Mouse (Mus musculus) ES-E14 (cell line): ENCODE measurements around the gene Olfr180. TPM values are rescaled to one million over a fixed set of nuclear protein-coding genes. Genes with fewer than 3 reads are reported as not detected.

Experiments used
- DNase-seq: peaks from one replicate; pipeline ENCODE4 v3.0.0-alpha.2; 2013; ENCODE audit warnings: low read depth, low spot score
- H3K27ac ChIP-seq: 2 replicates; pipeline ENCODE4 v1.5.1; 2012; ENCODE audit warnings: low read depth, mild to moderate bottlenecking, low read length, moderate library complexity, mixed read lengths; ENCODE audit not compliant: poor library complexity, insufficient read depth, severe bottlenecking
- H3K36me3 ChIP-seq: 2 replicates; pipeline ENCODE4 v1.6.1; 2012; ENCODE audit warnings: mild to moderate bottlenecking, low read length, moderate library complexity, mixed read lengths; ENCODE audit not compliant: control insufficient read depth, poor library complexity, insufficient read depth, severe bottlenecking
- H3K4me1 ChIP-seq, 2 experiments: fragments of 150-350 bp in 1 of 2; sonication (generic) in 1 of 2; 2 replicates each; pipeline ENCODE4 v1.6.1; 2012; ENCODE audit warnings: low read length in 2 of 2, mild to moderate bottlenecking in 1 of 2, mixed read lengths in 1 of 2; ENCODE audit not compliant: control insufficient read depth in 2 of 2, insufficient read depth in 2 of 2, poor library complexity in 1 of 2
- H3K4me3 ChIP-seq, 2 experiments: fragments of 150-350 bp in 1 of 2; sonication (generic) in 1 of 2; 2 replicates each; pipeline ENCODE4 v1.5.1; 2012; ENCODE audit warnings: low read length in 2 of 2, low read depth in 1 of 2, mild to moderate bottlenecking in 1 of 2, mixed read lengths in 1 of 2; ENCODE audit not compliant: insufficient read depth in 1 of 2, poor library complexity in 1 of 2, severe bottlenecking in 1 of 2
- H3K9ac ChIP-seq: 2 replicates; pipeline ENCODE4 v1.6.1; 2012; ENCODE audit warnings: low read depth, mild to moderate bottlenecking, low read length, mixed read lengths; ENCODE audit not compliant: poor library complexity, insufficient read depth, severe bottlenecking
- H3K9me3 ChIP-seq: fragments of 150-350 bp; sonication (generic); 2 replicates; pipeline ENCODE4 v1.6.1; 2012; ENCODE audit warnings: low read depth, mild to moderate bottlenecking, low read length; ENCODE audit not compliant: control insufficient read depth, insufficient read depth
- CHD2 ChIP-seq: IDR thresholded peaks from 2 replicates; pipeline ENCODE4 v1.6.1; 2014; ENCODE audit warnings: mild to moderate bottlenecking, low read depth, low read length, inconsistent platforms
- HCFC1 ChIP-seq: IDR thresholded peaks from 2 replicates; pipeline ENCODE4 v1.6.1; 2012; ENCODE audit warnings: low read length, inconsistent platforms, borderline replicate concordance; ENCODE audit not compliant: insufficient read depth
- MAFK ChIP-seq: IDR thresholded peaks from 2 replicates; pipeline ENCODE4 v1.6.1; 2014; ENCODE audit warnings: mild to moderate bottlenecking, low read depth, low read length, inconsistent platforms; ENCODE audit not compliant: insufficient read depth
- ZC3H11A ChIP-seq: IDR thresholded peaks from 2 replicates; pipeline ENCODE4 v1.6.1; 2012; ENCODE audit warnings: low read depth, mild to moderate bottlenecking, inconsistent platforms, low read length, borderline replicate concordance
- ZNF384 ChIP-seq: IDR thresholded peaks from 2 replicates; pipeline ENCODE4 v1.6.1; 2012; ENCODE audit warnings: low read depth, low read length, inconsistent platforms
- in situ Hi-C, 2 experiments: fragments of 600-800 bp; cut with MboI; formaldehyde crosslinking; loops; one replicate each; pipeline ENCODE4 v1.15.1; 2025; ENCODE audit warnings: low sequenced_read_pairs in 2 of 2, inconsistent platforms in 1 of 2; ENCODE audit not compliant: unreplicated experiment in 2 of 2
- total RNA-seq: library from RNA; depleted of rRNA; stranded (reverse); fragments of 300-350 nt; gene quantifications from 2 replicates; pipeline ENCODE4 v1.2.3, GENCODE M21; 2012; rRNA removed

Gene Olfr180
- not detected in 2 replicates for total RNA-seq

GRCm38 (mm10) chr16:58929292-58929691, at the start of gene Olfr180:
Olfr180 (minus strand) TSS chr16:58929392.
- Histone ChIP-seq H3K27ac (no peak within 1 kb of the TSS), H3K4me1 (no peaks in the 10 kb centered on the region), H3K9me3 (no peaks in the 10 kb centered on the region), H3K4me3 (no peak within 1 kb of the TSS), H3K36me3 (no peaks in the 10 kb centered on the region), H3K9ac (no peak within 1 kb of the TSS)
- in situ Hi-C loops = no loop called here
- TF ChIP-seq ZC3H11A (no peak), HCFC1 (no peak), CHD2 (no peak), ZNF384 (no peak), MAFK (no peak)
- DNase-seq = no peak

GRCm38 (mm10) chr16:58928655-58929054, 537 bp downstream of the Olfr180 start, which contains the start of gene Olfr181:
Olfr181 (minus strand) TSS chr16:58928755.
- H3K9ac ChIP-seq = no peak within 1 kb of the TSS
- TF ChIP-seq ZC3H11A (no peak), MAFK (no peak), CHD2 (no peak), HCFC1 (no peak), ZNF384 (no peak)
- no peaks in the 10 kb centered on the region for H3K9me3 ChIP-seq
- H3K36me3 ChIP-seq = no peaks in the 10 kb centered on the region
- DNase-seq = no peak
- H3K4me1 ChIP-seq = no peaks in the 10 kb centered on the region
- no peak within 1 kb of the TSS for H3K4me3 ChIP-seq
- in situ Hi-C loops = no loop called here
- no peak within 1 kb of the TSS for H3K27ac ChIP-seq

- no peaks in the 10 kb centered on the region for H3K9me3 ChIP-seq
- TF ChIP-seq CHD2 (no peak), ZC3H11A (no peak), ZNF384 (no peak), HCFC1 (no peak), MAFK (no peak)
- H3K4me1 ChIP-seq = no peaks in the 10 kb centered on the region
- no peak within 1 kb of the TSS for H3K9ac ChIP-seq
- H3K4me3 ChIP-seq = no peak within 1 kb of the TSS
- no peak for DNase-seq
- in situ Hi-C loops = no loop called here
- no peak within 1 kb of the TSS for H3K27ac ChIP-seq
- H3K36me3 ChIP-seq = no peaks in the 10 kb centered on the region
Observed at GRCm38 (mm10) chr16:58891963-58892362, 37.2 kb downstream of the Olfr180 start, which contains the start of gene Olfr178. Olfr178 (minus strand) TSS chr16:58892063.

GRCm38 (mm10) chr16:58884416-58884815, 44.8 kb downstream of the Olfr180 start:
- in situ Hi-C loops = no loop called here
- no peak for DNase-seq
- Histone ChIP-seq H3K27ac (no peak overlapping the region), H3K4me1 (no peaks in the 10 kb centered on the region), H3K9ac (no peak overlapping the region), H3K9me3 (no peaks in the 10 kb centered on the region), H3K4me3 (no peak overlapping the region), H3K36me3 (no peaks in the 10 kb centered on the region)
- no peak for TF ChIP-seq MAFK
- TF ChIP-seq CHD2 = no peak
- TF ChIP-seq ZNF384 = no peak
- no peak for TF ChIP-seq ZC3H11A
- TF ChIP-seq HCFC1 = no peak

- in situ Hi-C loops = no loop called here
- no peak within 1 kb of the TSS for H3K4me3 ChIP-seq
- H3K4me1 ChIP-seq = no peaks in the 10 kb centered on the region
- DNase-seq = no peak
- H3K9me3 ChIP-seq = no peaks in the 10 kb centered on the region
- TF ChIP-seq MAFK = no peak
- TF ChIP-seq HCFC1 = no peak
- TF ChIP-seq ZNF384 = no peak
- no peak for TF ChIP-seq ZC3H11A
- TF ChIP-seq CHD2 = no peak
- no peak within 1 kb of the TSS for H3K27ac ChIP-seq
- H3K36me3 ChIP-seq = no peaks in the 10 kb centered on the region
- H3K9ac ChIP-seq = no peak within 1 kb of the TSS
Observed at GRCm38 (mm10) chr16:58874668-58875067, 54.5 kb downstream of the Olfr180 start, which contains the start of gene Olfr177. Olfr177 (minus strand) TSS chr16:58874768.

Other genes starting within 250 kb of the Olfr180 start
- not detected in 2 replicates for gene Gpr15, start 210.3 kb downstream of the Olfr180 start, total RNA-seq
- gene Cldnd1, start 201.5 kb downstream of the Olfr180 start, total RNA-seq = 30.0 and 32.4 TPM in 2 replicates
- not detected in 2 replicates for gene Olfr172, start 166.2 kb downstream of the Olfr180 start, total RNA-seq
- not detected in 2 replicates for gene Olfr173, start 129.1 kb downstream of the Olfr180 start, total RNA-seq
- gene Olfr175-ps1, start 102.6 kb downstream of the Olfr180 start, total RNA-seq = not detected in 2 replicates
- gene Olfr177, start 54.6 kb downstream of the Olfr180 start, total RNA-seq = not detected in 2 replicates
- gene Olfr178, start 37.3 kb downstream of the Olfr180 start, total RNA-seq = not detected in 2 replicates
- not detected in 2 replicates for gene Olfr181, start 637 bp downstream of the Olfr180 start, total RNA-seq
- not detected in 2 replicates for gene Olfr183, start 66.0 kb upstream of the Olfr180 start, total RNA-seq
- not detected in 2 replicates for gene Olfr186, start 100.9 kb upstream of the Olfr180 start, total RNA-seq
- not detected in 2 replicates for gene Olfr187, start 110.4 kb upstream of the Olfr180 start, total RNA-seq
- gene Olfr190, start 148.6 kb upstream of the Olfr180 start, total RNA-seq = not detected in 2 replicates
- not detected in 2 replicates for gene Olfr191, start 160.4 kb upstream of the Olfr180 start, total RNA-seq
- not detected in 2 replicates for gene Olfr193, start 182.5 kb upstream of the Olfr180 start, total RNA-seq
- gene Olfr194, start 191.7 kb upstream of the Olfr180 start, total RNA-seq = not detected in 2 replicates
- not detected in 2 replicates for gene Olfr195, start 217.7 kb upstream of the Olfr180 start, total RNA-seq
- not detected in 2 replicates for gene Olfr196, start 241.1 kb upstream of the Olfr180 start, total RNA-seq